Mouse (Mus musculus): Measurements from ENCODE around the gene Usp53. TPM values are rescaled to one million over a fixed set of nuclear protein-coding genes. Genes with fewer than 3 reads are reported as not detected.
A peak's percentile ranks its signal among the peaks of the same experiment; 100 is the strongest.
"Not testable (repeated sequence)": the region's sequence is repeated elsewhere in the genome, so short reads cannot be mapped to it uniquely, and the experiment has no call there.

Gene Usp53
- polyA plus RNA-seq, 1 experiment from 2014 or later, result 10.9 TPM

- Histone ChIP-seq H3K36me3 (ENCODE audit: control insufficient read depth, insufficient read depth, low read length) (no peaks in the 10 kb centered on the region), H3K27ac (ENCODE audit: low read depth, low read length) (no peak overlapping the region), H3K4me1 (replicated peaks; ENCODE audit: control insufficient read depth, insufficient read depth, low read length) (no peaks in the 10 kb centered on the region), H3K9ac (ENCODE audit: low read depth, low read length) (no peak overlapping the region), H3K4me3 (ENCODE audit: low read depth, low read length) (no peak overlapping the region), H3K9me3 (ENCODE audit: control insufficient read depth, low read length) (no peaks in the 10 kb centered on the region), H3K4me2 (replicated peaks; ENCODE audit: low read depth, low read length) (no peak overlapping the region), H3K27me3 (ENCODE audit: control insufficient read depth, insufficient read depth, low read length) (no peaks in the 10 kb centered on the region)
- WGBS, result 56% methylated on average over 3 of the region's 3 CpGs
- DNase-seq (ENCODE audit: low spot score) (no peak), ATAC-seq (ENCODE audit: low FRiP score) (no peak)
These were observed 9.5 kb downstream of the Usp53 start for GRCm38 (mm10) chr3:122974833-122975232.

GRCm38 (mm10) chr3:122972126-122972822 lies 12.0 kb downstream of the Usp53 start:
- Histone ChIP-seq H3K27me3 (ENCODE audit: control insufficient read depth, insufficient read depth, low read length) (no peaks in the 10 kb centered on the region), H3K4me1 (replicated peaks; ENCODE audit: control insufficient read depth, insufficient read depth, low read length) (no peaks in the 10 kb centered on the region), H3K9ac (ENCODE audit: low read depth, low read length) (no peak overlapping the region), H3K27ac (ENCODE audit: low read depth, low read length) (no peak overlapping the region), H3K36me3 (ENCODE audit: control insufficient read depth, insufficient read depth, low read length) (no peaks in the 10 kb centered on the region), H3K4me2 (replicated peaks; ENCODE audit: low read depth, low read length) (no peak overlapping the region), H3K4me3 (ENCODE audit: low read depth, low read length) (no peak overlapping the region), H3K9me3 (ENCODE audit: control insufficient read depth, low read length) (no peaks in the 10 kb centered on the region)
- ATAC-seq (ENCODE audit: low FRiP score), result no peak
- 57% methylated on average over 3 of the region's 3 CpGs for WGBS
- no peak for DNase-seq (ENCODE audit: low spot score)

GRCm38 (mm10) chr3:122968391-122968790 lies 15.9 kb downstream of the Usp53 start:
- 94% methylated on average over 9 of the region's 9 CpGs for WGBS
- DNase-seq (ENCODE audit: low spot score), result no peak

GRCm38 (mm10) chr3:122964301-122964700 lies 20.0 kb downstream of the Usp53 start:
- no peaks in the 10 kb centered on the region for H3K36me3 ChIP-seq (ENCODE audit: control insufficient read depth, insufficient read depth, low read length)
- H3K27ac ChIP-seq (ENCODE audit: low read depth, low read length), result no peak overlapping the region
- H3K4me1 ChIP-seq (replicated peaks; ENCODE audit: control insufficient read depth, insufficient read depth, low read length), result no peaks in the 10 kb centered on the region
- no peak overlapping the region for H3K4me2 ChIP-seq (replicated peaks; ENCODE audit: low read depth, low read length)
- ATAC-seq (ENCODE audit: low FRiP score) (no peak), DNase-seq (ENCODE audit: low spot score) (no peak)
- 94% methylated on average over 5 of the region's 5 CpGs for WGBS
- H3K4me3 ChIP-seq (ENCODE audit: low read depth, low read length), result no peak overlapping the region
- no peaks in the 10 kb centered on the region for H3K27me3 ChIP-seq (ENCODE audit: control insufficient read depth, insufficient read depth, low read length)
- no peaks in the 10 kb centered on the region for H3K9me3 ChIP-seq (ENCODE audit: control insufficient read depth, low read length)
- no peak overlapping the region for H3K9ac ChIP-seq (ENCODE audit: low read depth, low read length)

More at GRCm38 (mm10) chr3:122968391-122968790, 15.9 kb downstream of the Usp53 start:
- Histone ChIP-seq H3K9ac (ENCODE audit: low read depth, low read length) (no peak overlapping the region), H3K9me3 (ENCODE audit: control insufficient read depth, low read length) (no peaks in the 10 kb centered on the region), H3K4me3 (ENCODE audit: low read depth, low read length) (no peak overlapping the region), H3K27ac (ENCODE audit: low read depth, low read length) (no peak overlapping the region), H3K27me3 (ENCODE audit: control insufficient read depth, insufficient read depth, low read length) (no peaks in the 10 kb centered on the region), H3K36me3 (ENCODE audit: control insufficient read depth, insufficient read depth, low read length) (no peaks in the 10 kb centered on the region), H3K4me2 (replicated peaks; ENCODE audit: low read depth, low read length) (no peak overlapping the region), H3K4me1 (replicated peaks; ENCODE audit: control insufficient read depth, insufficient read depth, low read length) (no peaks in the 10 kb centered on the region)
- ATAC-seq (ENCODE audit: low FRiP score), result no peak

GRCm38 (mm10) chr3:122950129-122950528 lies 34.2 kb downstream of the Usp53 start:
- H3K9me3 ChIP-seq (ENCODE audit: control insufficient read depth, low read length), result no peaks in the 10 kb centered on the region
- H3K4me1 ChIP-seq (replicated peaks; ENCODE audit: control insufficient read depth, insufficient read depth, low read length), result no peaks in the 10 kb centered on the region
- DNase-seq (ENCODE audit: low spot score), result no peak
- 95% methylated on average over 2 of the region's 2 CpGs for WGBS
- no peak overlapping the region for H3K27ac ChIP-seq (ENCODE audit: low read depth, low read length)
- H3K9ac ChIP-seq (ENCODE audit: low read depth, low read length), result no peak overlapping the region
- H3K36me3 ChIP-seq (ENCODE audit: control insufficient read depth, insufficient read depth, low read length), result no peaks in the 10 kb centered on the region
- ATAC-seq (ENCODE audit: low FRiP score), result no peak
- H3K27me3 ChIP-seq (ENCODE audit: control insufficient read depth, insufficient read depth, low read length), result no peaks in the 10 kb centered on the region
- H3K4me2 ChIP-seq (replicated peaks; ENCODE audit: low read depth, low read length), result no peak overlapping the region
- H3K4me3 ChIP-seq (ENCODE audit: low read depth, low read length), result no peak overlapping the region

GRCm38 (mm10) chr3:122943387-122943890 lies 40.9 kb downstream of the Usp53 start:
- Histone ChIP-seq H3K9me3 (ENCODE audit: control insufficient read depth, low read length) (no peaks in the 10 kb centered on the region), H3K4me2 (replicated peaks; ENCODE audit: low read depth, low read length) (no peak overlapping the region), H3K4me3 (ENCODE audit: low read depth, low read length) (no peak overlapping the region), H3K36me3 (ENCODE audit: control insufficient read depth, insufficient read depth, low read length) (no peaks in the 10 kb centered on the region), H3K27me3 (ENCODE audit: control insufficient read depth, insufficient read depth, low read length) (no peaks in the 10 kb centered on the region), H3K27ac (ENCODE audit: low read depth, low read length) (no peak overlapping the region), H3K9ac (ENCODE audit: low read depth, low read length) (no peak overlapping the region), H3K4me1 (replicated peaks; ENCODE audit: control insufficient read depth, insufficient read depth, low read length) (no peaks in the 10 kb centered on the region)
- DNase-seq (ENCODE audit: low spot score) (no peak), ATAC-seq (ENCODE audit: low FRiP score) (no peak)
- 79% methylated on average over 6 of the region's 6 CpGs for WGBS

- ATAC-seq (ENCODE audit: low FRiP score) (no peak), DNase-seq (ENCODE audit: low spot score) (peak; percentile 61)
- Histone ChIP-seq H3K9me3 (ENCODE audit: control insufficient read depth, low read length) (no peaks in the 10 kb centered on the region), H3K4me1 (replicated peaks; ENCODE audit: control insufficient read depth, insufficient read depth, low read length) (no peaks in the 10 kb centered on the region), H3K9ac (ENCODE audit: low read depth, low read length) (no peak overlapping the region), H3K27ac (ENCODE audit: low read depth, low read length) (no peak overlapping the region), H3K27me3 (ENCODE audit: control insufficient read depth, insufficient read depth, low read length) (no peaks in the 10 kb centered on the region), H3K4me3 (ENCODE audit: low read depth, low read length) (no peak overlapping the region), H3K4me2 (replicated peaks; ENCODE audit: low read depth, low read length) (no peak overlapping the region), H3K36me3 (ENCODE audit: control insufficient read depth, insufficient read depth, low read length) (no peaks in the 10 kb centered on the region)
- WGBS, result 79% methylated on average over 2 of the region's 2 CpGs
These were observed 45.1 kb downstream of the Usp53 start for GRCm38 (mm10) chr3:122939215-122939614.

GRCm38 (mm10) chr3:122937176-122937575 lies 47.1 kb downstream of the Usp53 start:
- not testable (repeated sequence) for H3K4me1 ChIP-seq (replicated peaks; ENCODE audit: control insufficient read depth, insufficient read depth, low read length); H3K4me3 ChIP-seq (ENCODE audit: low read depth, low read length); H3K27ac ChIP-seq (ENCODE audit: low read depth, low read length); H3K9me3 ChIP-seq (ENCODE audit: control insufficient read depth, low read length); ATAC-seq (ENCODE audit: low FRiP score); H3K27me3 ChIP-seq (ENCODE audit: control insufficient read depth, insufficient read depth, low read length); H3K9ac ChIP-seq (ENCODE audit: low read depth, low read length); DNase-seq (ENCODE audit: low spot score); H3K4me2 ChIP-seq (replicated peaks; ENCODE audit: low read depth, low read length); H3K36me3 ChIP-seq (ENCODE audit: control insufficient read depth, insufficient read depth, low read length)
- WGBS, result 85% methylated on average over 13 of the region's 13 CpGs

GRCm38 (mm10) chr3:122932466-122932865 lies 51.8 kb downstream of the Usp53 start:
- Histone ChIP-seq H3K36me3 (ENCODE audit: control insufficient read depth, insufficient read depth, low read length) (no peaks in the 10 kb centered on the region), H3K9me3 (ENCODE audit: control insufficient read depth, low read length) (no peaks in the 10 kb centered on the region), H3K4me2 (replicated peaks; ENCODE audit: low read depth, low read length) (no peak overlapping the region), H3K4me3 (ENCODE audit: low read depth, low read length) (no peak overlapping the region), H3K9ac (ENCODE audit: low read depth, low read length) (no peak overlapping the region), H3K27me3 (ENCODE audit: control insufficient read depth, insufficient read depth, low read length) (no peaks in the 10 kb centered on the region), H3K27ac (ENCODE audit: low read depth, low read length) (no peak overlapping the region), H3K4me1 (replicated peaks; ENCODE audit: control insufficient read depth, insufficient read depth, low read length) (no peaks in the 10 kb centered on the region)
- DNase-seq (ENCODE audit: low spot score) (no peak), ATAC-seq (ENCODE audit: low FRiP score) (no peak)
- 96% methylated on average over 1 of the region's 1 CpGs for WGBS

All from hindbrain, embryonic 11.5 days (tissue).